Mouse (Mus musculus) forebrain, postnatal 0 days (tissue): Measurements from ENCODE around the gene Shcbp1l. TPM values are rescaled to one million over a fixed set of nuclear protein-coding genes. Genes with fewer than 3 reads are reported as not detected.
"Not testable (repeated sequence)": the region's sequence is repeated elsewhere in the genome, so short reads cannot be mapped to it uniquely, and the experiment has no call there.

Experiments
- ATAC-seq: fragments of 200-750 bp; cut with Nextera tagmentation; 2 replicates; pipeline ENCODE4 v1.8.0; 2017; ENCODE audit warnings: mild to moderate bottlenecking, moderate library complexity
- DNase-seq: peaks from one replicate; pipeline ENCODE4 v3.0.0-alpha.2; 2015
- H3K27ac ChIP-seq: fragments of 300-500 bp; sonication (generic); 2 replicates; pipeline ENCODE4 v1.5.1; 2014; ENCODE audit warnings: low read depth, mild to moderate bottlenecking, antibody characterized with exemption, low read length, moderate library complexity, mixed read lengths
- H3K27me3 ChIP-seq: fragments of 300-500 bp; sonication (generic); 2 replicates; pipeline ENCODE4 v1.6.1; 2014; ENCODE audit warnings: mild to moderate bottlenecking, low read length, mixed read lengths; ENCODE audit not compliant: insufficient read depth
- H3K36me3 ChIP-seq: fragments of 300-500 bp; sonication (generic); 2 replicates; pipeline ENCODE4 v1.6.1; 2014; ENCODE audit warnings: mild to moderate bottlenecking, moderate library complexity; ENCODE audit not compliant: insufficient read depth
- H3K4me1 ChIP-seq: fragments of 300-500 bp; sonication (generic); 2 replicates; pipeline ENCODE4 v1.6.1; 2014; ENCODE audit warnings: antibody characterized with exemption; ENCODE audit not compliant: insufficient read depth
- H3K4me2 ChIP-seq: fragments of 300-500 bp; sonication (generic); 2 replicates; pipeline ENCODE4 v1.6.1; 2014; ENCODE audit warnings: low read depth, mild to moderate bottlenecking, moderate library complexity
- H3K4me3 ChIP-seq: fragments of 300-500 bp; sonication (generic); 2 replicates; pipeline ENCODE4 v1.5.1; 2014; ENCODE audit warnings: low read depth, low read length, mixed read lengths
- H3K9ac ChIP-seq: fragments of 300-500 bp; sonication (generic); 2 replicates; pipeline ENCODE4 v1.6.1; 2014; ENCODE audit warnings: mild to moderate bottlenecking
- H3K9me3 ChIP-seq: fragments of 300-500 bp; sonication (generic); 2 replicates; pipeline ENCODE4 v1.6.1; 2016; ENCODE audit warnings: low read length
- CTCF ChIP-seq: sonication (generic); IDR thresholded peaks from 2 replicates; pipeline ENCODE4 v1.5.1; 2016; ENCODE audit warnings: antibody characterized with exemption, control low read depth, low read depth
- WGBS: fragments of 180-500 bp; shearing (Covaris S2); extraction: QIAGEN DNeasy Blood & Tissue Kit; methylation state at CpG from one replicate; pipeline ENCODE4 v1.1.7; 2014; 5-methylcytosine and 5-hydroxymethylcytosine counted together
- polyA plus RNA-seq: library from polyadenylated mRNA; unstranded; fragments of >200 nt; fragmentation: Nextera tagmentation; extraction: Ambion mirVana; gene quantifications from 2 replicates; pipeline ENCODE4 v1.2.1, GENCODE M21; 2015
- total RNA-seq: library from RNA; depleted of rRNA; stranded (reverse); fragments of >200 nt; gene quantifications from 2 replicates; pipeline ENCODE4 v1.2.3, GENCODE M21; 2014; rRNA removed

Gene Shcbp1l
- 3.1 and 3.3 TPM in 2 replicates for total RNA-seq
- 0.67 and 1.4 TPM in 2 replicates for polyA plus RNA-seq

DNA sequence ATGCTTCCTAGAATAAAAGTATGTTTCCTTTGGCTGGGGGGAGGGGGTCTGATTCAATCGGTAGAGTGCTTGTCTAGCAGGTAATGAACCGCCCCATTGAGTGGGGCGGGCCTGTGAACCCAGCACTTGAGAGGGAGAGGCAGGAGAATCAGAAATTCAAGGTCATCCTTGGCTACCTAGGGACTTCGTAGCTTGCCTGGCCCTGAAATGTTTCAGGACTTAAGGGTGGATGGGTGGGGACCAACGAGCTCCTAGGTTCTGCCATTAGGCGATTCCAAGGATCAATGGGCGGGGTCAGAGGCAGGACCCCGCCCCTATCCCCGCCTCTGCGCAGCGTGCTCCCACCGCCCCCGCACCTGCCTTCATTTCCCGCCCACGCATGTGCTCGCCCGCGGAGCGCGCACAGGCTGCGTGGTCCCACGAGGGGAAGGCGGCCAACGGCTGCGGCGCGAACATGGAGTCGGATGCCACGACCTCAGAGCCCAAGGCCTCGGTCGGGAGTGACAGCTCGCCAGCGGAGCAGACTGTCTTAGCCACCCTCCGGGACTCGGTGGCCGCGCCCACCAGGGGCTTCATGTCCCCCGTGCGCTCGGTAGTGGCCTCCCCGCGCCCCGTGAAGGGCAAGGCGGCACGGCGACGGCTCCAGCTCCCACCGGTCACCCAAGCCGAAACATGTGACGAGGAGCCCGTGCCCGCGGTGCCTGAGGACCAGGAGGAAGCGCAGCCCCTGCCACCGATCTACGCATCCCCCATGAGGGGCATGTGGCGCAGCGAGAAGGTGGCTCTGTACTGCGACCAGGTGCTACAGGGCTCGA lies at the start of gene Shcbp1l:
TSS of gene Shcbp1l (plus strand) at position 393 of the 815 bp plus-strand sequence.
- WGBS, result 2% methylated on average over 60 of the region's 60 CpGs
- Histone ChIP-seq H3K27me3 (no peaks in the 10 kb centered on the region), H3K4me1 (peaks cover 6% of the 10 kb centered on the region; the same call in 1 of the 2 replicates), H3K4me2 (peak within 1 kb of the TSS; percentile 96), H3K4me3 (peak within 1 kb of the TSS; percentile 55), H3K9me3 (no peaks in the 10 kb centered on the region), H3K9ac (peak within 1 kb of the TSS; percentile 74), H3K36me3 (no peaks in the 10 kb centered on the region), H3K27ac (peak within 1 kb of the TSS; percentile 54; the same call in 1 of the 2 replicates)
- TF ChIP-seq CTCF, result no peak
- ATAC-seq (peak; percentile 93), DNase-seq (peak; percentile 87)

DNA sequence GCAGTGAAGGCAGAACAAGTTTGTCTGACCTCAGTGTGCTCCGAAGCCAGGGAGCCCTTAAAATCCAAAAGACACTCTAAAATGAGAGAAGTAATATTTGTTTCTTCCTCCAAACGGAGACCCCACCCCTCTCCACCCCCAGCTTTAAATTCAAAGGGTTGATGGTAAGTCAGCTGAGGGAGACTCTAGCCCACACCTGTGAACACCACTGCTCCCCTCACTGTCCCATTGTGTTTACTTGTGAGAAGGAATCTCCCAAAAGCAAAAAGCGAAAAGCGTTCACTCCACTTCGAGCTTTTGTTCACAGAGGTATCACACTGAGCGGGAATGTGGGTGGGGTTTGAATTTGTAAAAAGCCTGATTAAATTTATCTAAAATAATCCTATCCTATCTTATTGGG lies 48.5 kb upstream of the Shcbp1l start:
- ATAC-seq (no peak), DNase-seq (no peak)
- no peaks in the 10 kb centered on the region for H3K27me3 ChIP-seq
- no peak for TF ChIP-seq CTCF
- H3K4me3 ChIP-seq, result no peak overlapping the region
- WGBS, result 25% methylated on average over 6 of the region's 6 CpGs
- H3K4me2 ChIP-seq, result no peak overlapping the region
- H3K9ac ChIP-seq, result no peak overlapping the region; the same call in 1 of the 2 replicates
- H3K4me1 ChIP-seq, result no peaks in the 10 kb centered on the region
- H3K27ac ChIP-seq, result no peak overlapping the region
- no peaks in the 10 kb centered on the region for H3K9me3 ChIP-seq
- H3K36me3 ChIP-seq, result no peaks in the 10 kb centered on the region

DNA sequence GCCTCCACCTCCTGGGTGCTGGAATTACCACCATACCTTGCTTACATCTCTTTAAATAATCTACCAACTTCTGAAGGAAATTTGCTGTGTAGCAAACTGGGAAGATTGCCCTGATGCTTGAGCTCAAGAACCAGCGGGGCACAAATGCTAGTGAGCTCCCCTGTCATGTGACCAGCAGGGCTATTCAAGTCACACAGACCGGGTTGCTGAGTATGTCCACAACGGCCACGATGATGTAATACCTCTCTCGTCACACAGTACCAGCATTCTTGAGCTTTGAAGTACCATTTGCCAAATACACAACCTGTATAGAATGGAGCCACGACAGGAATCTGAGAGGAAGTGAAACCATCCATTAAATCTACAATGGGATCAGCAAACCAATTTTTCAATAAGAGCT lies 46.4 kb upstream of the Shcbp1l start:
- no peak for ATAC-seq

DNA sequence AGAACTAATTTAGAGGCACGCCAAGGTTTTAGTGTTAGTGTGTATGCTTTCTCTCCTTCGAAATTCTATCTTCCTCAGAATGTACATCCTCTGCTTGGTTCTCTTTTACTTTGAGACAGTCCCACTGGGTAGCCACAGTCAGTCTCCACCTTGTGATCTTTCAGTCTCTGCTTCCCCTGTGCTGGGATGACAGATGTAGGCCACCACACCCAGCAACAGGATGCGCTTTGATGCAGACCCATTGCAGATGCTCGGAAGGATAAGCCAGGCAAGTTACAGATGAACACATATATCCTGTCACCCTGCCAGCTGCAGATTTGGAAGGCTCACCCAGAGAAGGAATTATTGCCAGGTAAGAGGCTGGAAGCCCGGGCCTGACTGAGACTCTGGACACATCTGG lies 45.1 kb upstream of the Shcbp1l start:
- Histone ChIP-seq H3K36me3 (no peaks in the 10 kb centered on the region), H3K27me3 (no peaks in the 10 kb centered on the region), H3K9ac (no peak overlapping the region), H3K27ac (no peak overlapping the region), H3K4me3 (no peak overlapping the region), H3K4me2 (no peak overlapping the region), H3K9me3 (no peaks in the 10 kb centered on the region), H3K4me1 (no peaks in the 10 kb centered on the region)
- DNase-seq, result no peak
- 84% methylated on average over 5 of the region's 5 CpGs for WGBS
- TF ChIP-seq CTCF, result no peak
- ATAC-seq, result no peak

More for the DNA sequence above, 46.4 kb upstream of the Shcbp1l start:
- Histone ChIP-seq H3K36me3 (no peaks in the 10 kb centered on the region), H3K4me2 (no peak overlapping the region), H3K4me3 (no peak overlapping the region), H3K9ac (no peak overlapping the region), H3K9me3 (no peaks in the 10 kb centered on the region), H3K27ac (no peak overlapping the region), H3K4me1 (no peaks in the 10 kb centered on the region), H3K27me3 (no peaks in the 10 kb centered on the region)
- no peak for TF ChIP-seq CTCF
- DNase-seq, result no peak
- 40% methylated on average over 6 of the region's 6 CpGs for WGBS

DNA sequence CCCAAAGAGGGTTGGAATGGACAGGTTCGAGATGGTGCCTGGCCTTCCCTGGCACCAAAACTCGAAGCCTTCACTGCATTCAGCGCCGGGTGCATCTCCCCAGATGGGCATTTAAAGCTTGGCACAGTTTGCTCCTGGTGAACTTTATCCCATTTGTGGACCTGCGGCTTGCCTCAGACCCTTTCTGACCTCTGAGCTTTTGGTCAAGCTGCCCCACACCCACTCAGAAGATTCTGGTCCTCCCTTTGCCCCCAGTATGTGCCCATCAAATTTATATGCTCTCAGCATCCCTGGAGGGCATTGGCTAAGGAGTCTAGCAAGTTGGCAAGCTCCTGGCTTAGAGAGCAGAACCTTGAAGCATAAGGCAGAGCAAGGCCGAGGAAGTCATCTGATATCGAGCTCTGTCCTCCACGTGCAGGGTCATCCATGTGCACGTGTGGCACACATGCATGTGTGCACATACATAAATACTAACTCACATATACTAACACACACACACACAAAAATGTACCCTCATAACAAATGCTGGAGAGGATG lies 44.1 kb upstream of the Shcbp1l start:
- Histone ChIP-seq H3K9me3 (no peaks in the 10 kb centered on the region), H3K27me3 (no peaks in the 10 kb centered on the region), H3K27ac (no peak overlapping the region), H3K9ac (no peak overlapping the region), H3K4me2 (no peak overlapping the region), H3K4me1 (no peaks in the 10 kb centered on the region), H3K36me3 (no peaks in the 10 kb centered on the region), H3K4me3 (no peak overlapping the region)
- DNase-seq, result no peak
- TF ChIP-seq CTCF, result no peak
- 93% methylated on average over 9 of the region's 9 CpGs for WGBS
- no peak for ATAC-seq

DNA sequence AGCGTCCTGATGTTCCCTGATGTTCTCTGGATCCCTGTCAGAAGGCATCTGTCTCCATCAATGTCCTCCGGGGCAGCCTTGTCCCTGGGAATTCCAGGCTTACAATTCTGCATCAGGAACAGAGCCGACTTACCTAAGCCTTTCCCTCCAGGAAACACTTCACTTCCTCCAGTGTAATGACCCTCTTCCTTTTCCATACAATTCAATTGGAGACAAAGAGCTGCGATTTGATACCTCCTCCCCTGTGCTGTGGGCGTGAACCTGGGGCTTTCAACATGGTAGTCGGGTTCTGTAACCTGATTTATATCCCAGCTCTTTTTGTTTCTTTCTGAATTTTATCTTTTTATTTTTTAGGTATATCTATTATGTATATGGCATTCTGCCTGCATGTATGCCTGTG lies 39.9 kb upstream of the Shcbp1l start:
- DNase-seq (no peak), ATAC-seq (no peak)
- WGBS, result 78% methylated on average over 6 of the region's 6 CpGs
- Histone ChIP-seq H3K9ac (no peak overlapping the region), H3K27me3 (no peaks in the 10 kb centered on the region), H3K9me3 (no peaks in the 10 kb centered on the region), H3K4me1 (no peaks in the 10 kb centered on the region), H3K27ac (no peak overlapping the region), H3K36me3 (no peaks in the 10 kb centered on the region), H3K4me2 (no peak overlapping the region), H3K4me3 (no peak overlapping the region)
- TF ChIP-seq CTCF, result no peak

DNA sequence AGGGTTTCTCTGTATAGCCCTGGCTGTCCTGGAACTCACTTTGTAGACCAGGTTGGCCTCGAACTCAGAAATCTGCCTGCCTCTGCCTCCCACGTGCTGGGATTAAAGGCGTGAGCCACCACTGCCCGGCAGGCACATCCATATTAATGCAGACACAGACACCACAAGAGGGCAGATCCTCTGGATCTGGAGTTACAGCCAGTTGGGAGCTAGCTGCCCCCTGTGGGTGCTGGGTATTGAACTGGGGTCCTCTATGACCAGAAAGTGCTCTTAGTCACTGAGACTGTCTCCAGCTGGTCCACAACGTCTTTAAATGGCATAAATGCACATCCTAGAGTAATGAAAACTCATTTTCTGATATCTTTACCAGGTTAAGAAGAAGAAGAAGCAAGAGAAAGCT lies 39.3 kb upstream of the Shcbp1l start:
- H3K27ac ChIP-seq, H3K36me3 ChIP-seq, H3K27me3 ChIP-seq, H3K4me2 ChIP-seq, H3K4me1 ChIP-seq, ATAC-seq, DNase-seq, H3K4me3 ChIP-seq, H3K9me3 ChIP-seq, H3K9ac ChIP-seq: not testable (repeated sequence)
- 83% methylated on average over 5 of the region's 5 CpGs for WGBS
